Mouse (Mus musculus) heart, adult 2 months (tissue): Measurements from ENCODE around the gene Aplnr.

Experiments used
- CTCF ChIP-seq: fragments of 200-600 bp; IDR thresholded peaks from 2 replicates; pipeline ENCODE4 v1.8.1; 2022; ENCODE audit warnings: antibody characterized with exemption, mild to moderate bottlenecking, moderate library complexity
- EP300 ChIP-seq: fragments of 200-500 bp; IDR thresholded peaks from 2 replicates; pipeline ENCODE4 v1.6.1; 2011; ENCODE audit warnings: low read depth, low read length, control low read depth; ENCODE audit not compliant: insufficient read depth

GRCm38 (mm10) chr2:85150373-85150772, 14.3 kb downstream of the Aplnr start:
- TF ChIP-seq CTCF (no peak), EP300 (no peak)
